Mouse (Mus musculus) myocyte (in vitro differentiated cells): ENCODE data around the gene Arhgap10. TPM values are rescaled to one million over a fixed set of nuclear protein-coding genes. Genes with fewer than 3 reads are reported as not detected.

Experiments used
- H3K27me3 ChIP-seq: one replicate; pipeline ENCODE4 v1.6.1; 2011; ENCODE audit not compliant: control insufficient read depth, insufficient read depth, insufficient read length
- H3K36me3 ChIP-seq: one replicate; pipeline ENCODE4 v1.6.1; 2011; ENCODE audit not compliant: control insufficient read depth, insufficient read depth
- H3K4me2 ChIP-seq: one replicate; pipeline ENCODE4 v1.6.1; 2011; ENCODE audit warnings: low read depth, control low read depth
- H3K4me3 ChIP-seq: one replicate; pipeline ENCODE4 v1.5.1; 2011; ENCODE audit warnings: mild to moderate bottlenecking, control low read depth, moderate library complexity
- H3K79me2 ChIP-seq: one replicate; pipeline ENCODE4 v1.6.1; 2011; ENCODE audit not compliant: control insufficient read depth, insufficient read depth
- H3ac ChIP-seq: one replicate; pipeline ENCODE4 v1.6.1; 2011; ENCODE audit not compliant: control insufficient read depth, insufficient read length
- CEBPB ChIP-seq: IDR thresholded peaks from 2 replicates; pipeline ENCODE4 v1.6.1; 2011; ENCODE audit warnings: mild to moderate bottlenecking, moderate library complexity; ENCODE audit not compliant: poor library complexity, insufficient read depth, severe bottlenecking
- E2F4 ChIP-seq: IDR thresholded peaks from one replicate; pipeline ENCODE4 v1.6.1; 2011; ENCODE audit warnings: mild to moderate bottlenecking, control low read depth, moderate library complexity; ENCODE audit not compliant: insufficient read depth
- MAX ChIP-seq: IDR thresholded peaks from one replicate; pipeline ENCODE4 v1.6.1; 2011; ENCODE audit warnings: low read depth, mild to moderate bottlenecking, control low read depth
- MYOD1 ChIP-seq, 3 experiments: IDR thresholded peaks; one replicate each; pipeline ENCODE4 v1.6.1; 2011; ENCODE audit warnings: control low read depth in 2 of 3, low read depth in 2 of 3, mild to moderate bottlenecking in 2 of 3, moderate library complexity in 1 of 3; ENCODE audit not compliant: insufficient read length in 2 of 3, control insufficient read depth in 1 of 3
- MYOG ChIP-seq, 3 experiments: IDR thresholded peaks; one replicate each; pipeline ENCODE4 v1.6.1; 2011; ENCODE audit warnings: control low read depth in 2 of 3, low read depth in 2 of 3, mild to moderate bottlenecking in 2 of 3; ENCODE audit not compliant: insufficient read length in 2 of 3, control insufficient read depth in 1 of 3, insufficient read depth in 1 of 3
- POLR2A ChIP-seq: IDR thresholded peaks from one replicate; pipeline ENCODE4 v1.6.1; 2011; ENCODE audit warnings: low read depth, mild to moderate bottlenecking, control low read depth, moderate library complexity; ENCODE audit not compliant: insufficient read length
- POLR2AphosphoS2 ChIP-seq: IDR thresholded peaks from one replicate; pipeline ENCODE4 v1.6.1; 2011; ENCODE audit warnings: low read depth, control low read depth; ENCODE audit not compliant: insufficient read length
- REST ChIP-seq: IDR thresholded peaks from one replicate; pipeline ENCODE4 v1.6.1; 2011; ENCODE audit warnings: mild to moderate bottlenecking, control low read depth, moderate library complexity; ENCODE audit not compliant: insufficient read depth, insufficient read length
- SRF ChIP-seq: IDR thresholded peaks from one replicate; pipeline ENCODE4 v1.6.1; 2011; ENCODE audit warnings: low read depth; ENCODE audit not compliant: control insufficient read depth, insufficient read length
- TCF12 ChIP-seq: IDR thresholded peaks from one replicate; pipeline ENCODE4 v1.6.1; 2011; ENCODE audit warnings: mild to moderate bottlenecking, control low read depth; ENCODE audit not compliant: poor library complexity, insufficient read depth, severe bottlenecking
- TCF3 ChIP-seq: IDR thresholded peaks from one replicate; pipeline ENCODE4 v1.6.1; 2011; ENCODE audit warnings: low read depth, control low read depth; ENCODE audit not compliant: insufficient read length
- USF1 ChIP-seq: IDR thresholded peaks from one replicate; pipeline ENCODE4 v1.6.1; 2011; ENCODE audit warnings: low read depth, mild to moderate bottlenecking, control low read depth, moderate library complexity
- polyA plus RNA-seq: library from polyadenylated mRNA; unstranded; fragments of >200 nt; fragmentation: generic; extraction: Trizol; gene quantifications from one replicate; pipeline ENCODE4 v1.2.1, GENCODE M21; 2012; ENCODE audit warnings: missing spikeins

Gene Arhgap10
- polyA plus RNA-seq, 1 experiment = 18.1 TPM

DNA sequence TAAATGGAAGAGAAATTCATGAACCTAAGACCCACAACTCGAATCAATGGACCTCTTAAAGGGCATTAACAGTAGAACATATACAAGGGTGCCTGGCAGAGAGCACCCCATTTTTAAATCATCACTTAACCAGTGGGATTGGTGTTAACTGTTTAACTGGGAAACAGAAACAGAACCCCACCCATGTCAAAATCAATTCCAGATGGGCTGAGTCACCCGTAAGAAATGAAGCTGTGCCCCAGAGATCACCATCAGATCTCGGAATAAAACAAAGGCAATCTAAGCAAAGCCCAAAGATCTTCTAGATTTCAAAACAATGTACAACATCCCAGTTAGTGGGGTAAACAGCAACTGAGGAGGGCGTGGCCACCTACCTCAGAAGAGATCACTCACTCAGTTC lies 89.3 kb downstream of the Arhgap10 start:
- Histone ChIP-seq H3K79me2 (no peaks in the 10 kb centered on the region), H3K4me3 (no peak overlapping the region), H3K27me3 (no peaks in the 10 kb centered on the region), H3K36me3 (no peaks in the 10 kb centered on the region), H3K4me2 (peak overlapping the region; percentile 44), H3ac (no peak overlapping the region)
- TF ChIP-seq MAX (no peak), SRF (no peak), CEBPB (no peak), POLR2AphosphoS2 (no peak), REST (no peak), E2F4 (no peak), USF1 (no peak), TCF12 (no peak), MYOD1 (IDR thresholded peaks at IDR 0.05; ENCODE audit: control insufficient read depth in 1 of 3, insufficient read length in 2 of 3, low read depth in 2 of 3) (no peak), TCF3 (no peak), MYOG (IDR thresholded peaks at IDR 0.05; ENCODE audit: control insufficient read depth in 1 of 3, insufficient read depth in 1 of 3, insufficient read length in 2 of 3, low read depth in 2 of 3) (no peak), POLR2A (no peak)

DNA sequence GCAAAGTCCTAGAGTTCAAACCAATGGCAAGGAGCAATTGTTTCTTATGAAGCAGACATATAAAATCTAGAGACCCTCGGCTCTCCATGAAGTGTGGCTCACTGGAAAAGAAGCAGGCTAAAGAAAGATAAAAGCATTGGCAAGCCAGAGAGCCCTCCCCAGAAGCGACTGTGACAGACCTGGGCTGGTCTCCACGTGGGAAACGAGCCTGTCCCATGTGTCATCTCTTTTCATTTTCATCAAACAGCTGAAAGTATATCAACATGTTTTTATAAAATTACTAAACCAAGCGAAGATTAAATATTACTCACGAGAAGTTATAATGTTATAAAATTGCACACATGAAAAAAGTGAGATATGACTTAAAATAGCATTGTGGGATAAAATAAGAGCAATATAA lies 89.7 kb downstream of the Arhgap10 start:
- H3K27me3 ChIP-seq = no peaks in the 10 kb centered on the region
- peak overlapping the region; percentile 44 for H3K4me2 ChIP-seq
- no peak overlapping the region for H3ac ChIP-seq
- no peak overlapping the region for H3K4me3 ChIP-seq
- TF ChIP-seq MYOD1 (IDR thresholded peaks at IDR 0.05; ENCODE audit: control insufficient read depth in 1 of 3, insufficient read length in 2 of 3, low read depth in 2 of 3) (no peak), USF1 (no peak), MAX (no peak), MYOG (IDR thresholded peaks at IDR 0.05; ENCODE audit: control insufficient read depth in 1 of 3, insufficient read depth in 1 of 3, insufficient read length in 2 of 3, low read depth in 2 of 3) (no peak), TCF3 (no peak), CEBPB (no peak), E2F4 (no peak), SRF (no peak), POLR2AphosphoS2 (no peak), POLR2A (no peak), TCF12 (no peak)
- H3K36me3 ChIP-seq = no peaks in the 10 kb centered on the region
- H3K79me2 ChIP-seq = no peaks in the 10 kb centered on the region

DNA sequence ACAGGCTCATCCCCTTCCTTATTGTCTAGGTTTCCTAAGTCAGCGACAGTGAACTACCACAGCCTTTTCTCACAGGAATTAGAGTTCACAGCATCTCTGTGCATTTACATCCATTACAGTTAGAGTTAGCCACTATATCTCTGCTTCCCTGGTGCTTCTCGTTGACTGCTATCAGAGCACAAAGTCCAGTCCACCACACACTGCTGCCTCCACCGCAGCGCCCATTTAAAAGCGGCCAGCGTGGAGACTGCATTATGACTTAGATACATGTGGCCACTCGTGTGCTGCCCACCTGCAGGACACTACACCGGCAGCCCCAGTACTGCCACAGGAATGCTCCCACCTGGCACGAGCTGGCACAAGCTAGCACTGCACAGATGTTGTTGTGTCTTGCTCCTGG lies 90.3 kb downstream of the Arhgap10 start:
- Histone ChIP-seq H3K36me3 (no peaks in the 10 kb centered on the region), H3K79me2 (no peaks in the 10 kb centered on the region), H3K27me3 (no peaks in the 10 kb centered on the region), H3K4me2 (peak overlapping the region; percentile 44), H3ac (no peak overlapping the region), H3K4me3 (no peak overlapping the region)
- TF ChIP-seq SRF (no peak), POLR2AphosphoS2 (no peak), MYOG (IDR thresholded peaks at IDR 0.05; ENCODE audit: control insufficient read depth in 1 of 3, insufficient read depth in 1 of 3, insufficient read length in 2 of 3, low read depth in 2 of 3) (peak in 2 of 3 experiments; percentile 5 to 19), E2F4 (no peak), MYOD1 (IDR thresholded peaks at IDR 0.05; ENCODE audit: control insufficient read depth in 1 of 3, insufficient read length in 2 of 3, low read depth in 2 of 3) (peak in 1 of 3 experiments; percentile 27), USF1 (no peak), REST (no peak), TCF12 (no peak), MAX (no peak)

DNA sequence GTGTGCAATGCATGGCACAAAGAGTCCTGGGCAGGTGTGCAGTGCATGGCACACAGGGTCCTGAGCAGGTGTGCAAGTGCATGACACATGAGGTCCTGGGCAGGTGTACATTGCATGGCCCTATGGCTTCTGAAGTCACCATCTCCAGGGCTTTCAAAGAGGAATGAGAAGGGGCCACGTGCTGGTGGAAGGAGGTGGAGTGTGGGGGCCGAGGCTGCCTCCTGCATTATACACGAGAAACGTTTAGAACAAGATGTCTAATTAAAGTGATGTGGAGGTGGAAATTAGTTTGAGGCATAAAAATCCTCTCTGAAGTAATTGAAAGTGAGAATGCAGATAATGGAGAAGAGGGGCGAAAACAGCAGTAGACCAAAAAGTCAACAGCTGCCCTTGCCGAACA lies 93.9 kb downstream of the Arhgap10 start:
- Histone ChIP-seq H3K36me3 (no peaks in the 10 kb centered on the region), H3K27me3 (no peaks in the 10 kb centered on the region), H3K4me2 (no peak overlapping the region), H3K79me2 (no peaks in the 10 kb centered on the region), H3ac (no peak overlapping the region), H3K4me3 (no peak overlapping the region)
- TF ChIP-seq REST = no peak
- no peak for TF ChIP-seq POLR2AphosphoS2
- TF ChIP-seq POLR2A = no peak
- TF ChIP-seq TCF12 = no peak
- TF ChIP-seq MYOG (IDR thresholded peaks at IDR 0.05; ENCODE audit: control insufficient read depth in 1 of 3, insufficient read depth in 1 of 3, insufficient read length in 2 of 3, low read depth in 2 of 3) = no peak
- no peak for TF ChIP-seq MAX
- no peak for TF ChIP-seq MYOD1 (IDR thresholded peaks at IDR 0.05; ENCODE audit: control insufficient read depth in 1 of 3, insufficient read length in 2 of 3, low read depth in 2 of 3)
- TF ChIP-seq CEBPB = no peak
- TF ChIP-seq E2F4 = no peak
